Mouse (Mus musculus) erythroblast, embryonic 14.5 days (primary cell): ENCODE data around the gene 1700010B08Rik.

Source experiments
- GATA1 ChIP-seq: IDR thresholded peaks from 2 replicates; pipeline ENCODE4 v1.6.1; 2012; ENCODE audit warnings: low read length, inconsistent platforms, mixed read lengths
- TAL1 ChIP-seq: IDR thresholded peaks from 3 replicates; pipeline ENCODE4 v1.6.1; 2012; ENCODE audit warnings: low read length, inconsistent platforms, mixed read lengths

- no peak for TF ChIP-seq GATA1
- no peak for TF ChIP-seq TAL1
Observed at GRCm38 (mm10) chr2:173714620-173715218, 4.5 kb upstream of the 1700010B08Rik start.
